Mouse (Mus musculus) forebrain, postnatal 0 days (tissue): ENCODE measurements around the gene Cbx3. TPM values are rescaled to one million over a fixed set of nuclear protein-coding genes. Genes with fewer than 3 reads are reported as not detected.

ENCODE experiments used
- ATAC-seq: fragments of 200-750 bp; cut with Nextera tagmentation; 2 replicates; pipeline ENCODE4 v1.8.0; 2017; ENCODE audit warnings: mild to moderate bottlenecking, moderate library complexity
- DNase-seq: peaks from one replicate; pipeline ENCODE4 v3.0.0-alpha.2; 2015
- H3K27ac ChIP-seq: fragments of 300-500 bp; sonication (generic); 2 replicates; pipeline ENCODE4 v1.5.1; 2014; ENCODE audit warnings: low read depth, mild to moderate bottlenecking, antibody characterized with exemption, low read length, moderate library complexity, mixed read lengths
- H3K27me3 ChIP-seq: fragments of 300-500 bp; sonication (generic); 2 replicates; pipeline ENCODE4 v1.6.1; 2014; ENCODE audit warnings: mild to moderate bottlenecking, low read length, mixed read lengths; ENCODE audit not compliant: insufficient read depth
- H3K36me3 ChIP-seq: fragments of 300-500 bp; sonication (generic); 2 replicates; pipeline ENCODE4 v1.6.1; 2014; ENCODE audit warnings: mild to moderate bottlenecking, moderate library complexity; ENCODE audit not compliant: insufficient read depth
- H3K4me1 ChIP-seq: fragments of 300-500 bp; sonication (generic); 2 replicates; pipeline ENCODE4 v1.6.1; 2014; ENCODE audit warnings: antibody characterized with exemption; ENCODE audit not compliant: insufficient read depth
- H3K4me2 ChIP-seq: fragments of 300-500 bp; sonication (generic); 2 replicates; pipeline ENCODE4 v1.6.1; 2014; ENCODE audit warnings: low read depth, mild to moderate bottlenecking, moderate library complexity
- H3K4me3 ChIP-seq: fragments of 300-500 bp; sonication (generic); 2 replicates; pipeline ENCODE4 v1.5.1; 2014; ENCODE audit warnings: low read depth, low read length, mixed read lengths
- H3K9ac ChIP-seq: fragments of 300-500 bp; sonication (generic); 2 replicates; pipeline ENCODE4 v1.6.1; 2014; ENCODE audit warnings: mild to moderate bottlenecking
- H3K9me3 ChIP-seq: fragments of 300-500 bp; sonication (generic); 2 replicates; pipeline ENCODE4 v1.6.1; 2016; ENCODE audit warnings: low read length
- CTCF ChIP-seq: sonication (generic); IDR thresholded peaks from 2 replicates; pipeline ENCODE4 v1.5.1; 2016; ENCODE audit warnings: antibody characterized with exemption, control low read depth, low read depth
- WGBS: fragments of 180-500 bp; shearing (Covaris S2); extraction: QIAGEN DNeasy Blood & Tissue Kit; methylation state at CpG from one replicate; pipeline ENCODE4 v1.1.7; 2014; 5-methylcytosine and 5-hydroxymethylcytosine counted together
- polyA plus RNA-seq: library from polyadenylated mRNA; unstranded; fragments of >200 nt; fragmentation: Nextera tagmentation; extraction: Ambion mirVana; gene quantifications from 2 replicates; pipeline ENCODE4 v1.2.1, GENCODE M21; 2015
- total RNA-seq: library from RNA; depleted of rRNA; stranded (reverse); fragments of >200 nt; gene quantifications from 2 replicates; pipeline ENCODE4 v1.2.3, GENCODE M21; 2014

Gene Cbx3
- total and polyA plus RNA-seq, 2 experiments from 2014 or later = 227 to 514 TPM

DNA sequence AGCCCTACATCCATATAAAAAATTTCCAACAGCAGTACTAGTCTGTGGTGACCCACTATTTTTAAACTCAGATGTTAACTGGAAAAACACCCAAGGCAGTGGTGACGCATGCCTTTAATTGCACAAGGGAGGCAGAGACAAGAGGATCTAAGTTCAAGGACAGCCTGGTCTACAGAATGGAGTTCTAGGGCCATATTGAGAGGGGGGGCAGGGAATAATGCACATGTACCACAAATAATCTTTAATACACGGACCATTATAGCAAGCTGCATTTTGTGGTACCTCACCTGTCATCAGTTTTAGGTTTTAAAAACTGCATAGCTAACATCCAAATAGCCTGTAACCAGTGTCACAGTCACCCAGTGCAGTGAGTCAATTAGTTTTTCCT lies 11.2 kb upstream of the Cbx3 start:
- WGBS = 41% methylated on average over 2 of the region's 2 CpGs
- H3K36me3 ChIP-seq = peaks cover 42% of the 10 kb centered on the region

DNA sequence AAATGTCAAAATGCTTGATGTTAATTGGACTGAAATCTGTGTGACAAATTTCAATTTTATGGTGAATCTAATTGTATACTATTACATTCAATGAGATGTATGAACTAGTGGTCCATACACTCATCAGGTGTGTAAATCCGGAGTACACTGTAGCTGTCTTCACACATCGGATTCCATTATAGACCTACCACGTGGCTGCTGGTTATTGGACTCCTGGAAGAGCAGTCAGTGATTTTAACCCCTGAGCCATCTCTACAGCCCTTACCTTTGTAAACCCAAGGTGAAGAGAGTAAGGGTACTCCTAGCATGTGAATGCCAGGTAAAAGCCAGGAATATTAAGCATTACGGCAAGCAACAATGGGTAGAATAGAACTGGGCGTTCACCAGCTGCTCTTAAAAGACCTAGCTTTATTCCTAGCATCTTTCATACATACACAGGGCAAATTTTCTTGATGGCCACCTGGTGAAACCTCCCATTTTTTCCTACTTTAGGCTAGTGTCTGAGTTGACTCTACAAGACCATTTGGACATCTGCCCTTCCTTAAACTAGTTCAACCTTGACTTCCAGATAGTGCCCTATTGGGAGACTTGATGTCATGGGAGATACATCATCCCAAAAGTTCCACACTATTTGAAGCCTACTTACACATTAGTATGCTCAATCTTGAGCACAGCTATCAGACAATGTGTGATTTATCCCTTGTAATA lies 10.7 kb upstream of the Cbx3 start:
- Histone ChIP-seq H3K9me3 (no peaks in the 10 kb centered on the region), H3K36me3 (peaks cover 43% of the 10 kb centered on the region), H3K4me2 (no peak overlapping the region), H3K4me1 (no peaks in the 10 kb centered on the region), H3K4me3 (no peak overlapping the region), H3K27ac (no peak overlapping the region), H3K27me3 (no peaks in the 10 kb centered on the region), H3K9ac (no peak overlapping the region)
- TF ChIP-seq CTCF = no peak
- peak; percentile 46 for DNase-seq
- peak; percentile 47 for ATAC-seq
- 34% methylated on average over 5 of the region's 5 CpGs for WGBS

More for the DNA sequence above, 11.2 kb upstream of the Cbx3 start:
- H3K4me1 ChIP-seq = no peaks in the 10 kb centered on the region
- H3K4me2 ChIP-seq = no peak overlapping the region
- no peaks in the 10 kb centered on the region for H3K9me3 ChIP-seq
- no peak overlapping the region for H3K4me3 ChIP-seq
- H3K27ac ChIP-seq = no peak overlapping the region
- DNase-seq (no peak), ATAC-seq (peak; percentile 17; the same call in 1 of the 2 replicates)
- H3K9ac ChIP-seq = no peak overlapping the region
- TF ChIP-seq CTCF = no peak
- no peaks in the 10 kb centered on the region for H3K27me3 ChIP-seq

DNA sequence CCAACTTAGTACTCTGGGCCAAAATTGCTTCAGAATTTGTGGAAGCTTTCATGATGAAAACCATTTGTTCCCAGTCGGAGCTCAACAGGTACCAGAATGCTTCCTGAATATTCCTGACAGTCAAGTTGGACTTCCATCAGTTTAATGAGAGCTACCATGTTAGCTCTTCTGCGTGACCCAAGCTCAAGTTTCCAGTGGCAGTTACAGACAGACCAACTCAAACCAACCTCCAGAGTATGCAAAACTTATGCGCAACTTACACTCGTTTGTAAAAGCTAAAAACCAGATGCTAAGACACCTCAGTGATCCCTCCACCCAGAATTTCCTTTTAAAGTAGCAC lies 10.2 kb upstream of the Cbx3 start:
- no peak overlapping the region for H3K27ac ChIP-seq
- H3K4me3 ChIP-seq = no peak overlapping the region
- no peaks in the 10 kb centered on the region for H3K4me1 ChIP-seq
- DNase-seq (no peak), ATAC-seq (no peak; the same call in 1 of the 2 replicates)
- H3K4me2 ChIP-seq = no peak overlapping the region
- no peak overlapping the region for H3K9ac ChIP-seq
- peaks cover 44% of the 10 kb centered on the region for H3K36me3 ChIP-seq
- no peaks in the 10 kb centered on the region for H3K27me3 ChIP-seq
- WGBS = 76% methylated on average over 4 of the region's 4 CpGs
- H3K9me3 ChIP-seq = no peaks in the 10 kb centered on the region
- TF ChIP-seq CTCF = 0 out of 2 replicates have a peak, but pooled peaks have one; percentile 3

GRCm38 (mm10) chr6:51460363-51460762 lies 9.8 kb upstream of the Cbx3 start:
- Histone ChIP-seq H3K4me2 (no peak overlapping the region), H3K4me3 (no peak overlapping the region), H3K27ac (no peak overlapping the region), H3K9me3 (no peaks in the 10 kb centered on the region), H3K9ac (no peak overlapping the region), H3K4me1 (no peaks in the 10 kb centered on the region), H3K27me3 (no peaks in the 10 kb centered on the region), H3K36me3 (peaks cover 47% of the 10 kb centered on the region)
- TF ChIP-seq CTCF = no peak
- DNase-seq = no peak
- 0 out of 2 replicates have a peak, but pooled peaks have one; percentile 8 for ATAC-seq
- 74% methylated on average over 3 of the region's 3 CpGs for WGBS

DNA sequence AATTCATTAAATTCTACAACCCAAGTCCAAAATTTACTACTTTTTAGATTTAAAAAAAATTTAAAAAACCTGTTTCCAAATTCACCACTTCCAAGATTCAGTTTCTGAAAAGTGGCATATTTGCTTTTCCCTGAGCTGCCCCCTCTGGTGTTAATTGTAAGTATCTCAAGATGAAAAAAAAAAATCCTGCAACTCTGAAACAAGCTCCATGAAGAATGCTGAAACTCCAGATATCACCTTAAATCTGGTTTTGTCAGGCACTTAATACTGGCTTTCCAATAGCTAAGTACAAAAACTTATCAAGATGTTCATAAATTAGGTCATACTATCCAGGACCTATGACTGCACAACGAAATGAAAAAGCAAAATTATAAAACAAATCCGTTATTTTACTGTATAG lies 2.5 kb upstream of the Cbx3 start:
- ATAC-seq = no peak
- DNase-seq = peak; percentile 47
- Histone ChIP-seq H3K4me1 (peaks cover 19% of the 10 kb centered on the region), H3K9me3 (no peaks in the 10 kb centered on the region), H3K4me3 (peak overlapping the region; percentile 90), H3K4me2 (peak overlapping the region; percentile 60), H3K27me3 (no peaks in the 10 kb centered on the region), H3K27ac (no peak overlapping the region), H3K36me3 (peaks cover 28% of the 10 kb centered on the region), H3K9ac (no peak overlapping the region)
- WGBS = 0% methylated on average over 2 of the region's 2 CpGs
- TF ChIP-seq CTCF = peak; percentile 43

- peak; percentile 18; the same call in 1 of the 2 replicates for ATAC-seq
- 2% methylated on average over 63 of the region's 63 CpGs for WGBS
- 0 out of 2 replicates have a peak, but pooled peaks have one; percentile 28 for TF ChIP-seq CTCF
- DNase-seq = peak; percentile 91
- Histone ChIP-seq H3K9ac (peak overlapping the region; percentile 98), H3K36me3 (peaks cover 21% of the 10 kb centered on the region), H3K4me3 (peak overlapping the region; percentile 90), H3K27me3 (no peaks in the 10 kb centered on the region), H3K4me1 (peaks cover 25% of the 10 kb centered on the region), H3K9me3 (no peaks in the 10 kb centered on the region), H3K4me2 (peak overlapping the region; percentile 60), H3K27ac (peak overlapping the region; percentile 98)
These were observed 1.1 kb upstream of the Cbx3 start for GRCm38 (mm10) chr6:51468891-51469561.

DNA sequence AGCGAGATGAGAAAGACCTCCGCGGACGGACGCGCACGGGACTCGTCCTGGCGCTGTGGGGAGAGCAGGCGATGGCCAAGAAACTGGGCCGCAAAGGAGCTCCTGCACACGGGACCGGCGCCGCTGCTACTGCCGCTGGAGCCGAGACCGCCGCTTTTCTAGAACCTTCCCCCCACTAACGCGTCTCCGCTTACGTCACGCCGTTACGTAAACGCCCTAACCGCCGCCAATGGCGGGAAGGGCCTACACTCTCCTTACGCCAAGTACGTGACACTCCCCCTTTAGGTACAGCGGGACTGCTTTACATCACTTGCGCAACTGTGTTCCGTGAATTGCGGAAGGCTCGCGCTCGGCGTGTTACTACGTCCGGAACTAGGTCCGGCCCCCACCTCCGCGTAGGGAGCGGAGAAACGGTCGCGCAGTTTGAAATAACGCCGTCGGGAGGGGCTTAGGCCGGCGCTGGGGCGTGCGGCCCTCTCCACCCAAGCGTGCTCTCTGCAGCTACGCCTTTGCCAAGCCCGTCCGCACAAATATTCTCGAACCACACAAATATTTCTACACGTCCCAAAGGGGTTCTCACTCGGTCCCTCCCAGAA lies 347 bp upstream of the Cbx3 start, which contains the start of gene Hnrnpa2b1:
TSS of gene Hnrnpa2b1 (minus strand) at position 180 of the 596 bp plus-strand sequence.
- Histone ChIP-seq H3K9ac (peak within 1 kb of the TSS; percentile 98), H3K4me3 (peak within 1 kb of the TSS; percentile 90), H3K36me3 (peaks cover 26% of the 10 kb centered on the region), H3K4me1 (peaks cover 25% of the 10 kb centered on the region), H3K27me3 (no peaks in the 10 kb centered on the region), H3K4me2 (peak within 1 kb of the TSS; percentile 60), H3K9me3 (no peaks in the 10 kb centered on the region), H3K27ac (peak within 1 kb of the TSS; percentile 100)
- TF ChIP-seq CTCF = 0 out of 2 replicates have a peak, but pooled peaks have one; percentile 1
- 2% methylated on average over 63 of the region's 63 CpGs for WGBS
- DNase-seq (peak; percentile 100), ATAC-seq (peak; percentile 89)
